Mouse (Mus musculus) limb, embryonic 13.5 days (tissue): ENCODE results near the gene Padi2. TPM values are rescaled to one million over a fixed set of nuclear protein-coding genes. Genes with fewer than 3 reads are reported as not detected.

Experiments
- ATAC-seq: fragments of 200-750 bp; cut with Nextera tagmentation; 2 replicates; pipeline ENCODE4 v1.8.0; 2017; ENCODE audit warnings: low read depth, moderate number of reproducible peaks, moderate TSS enrichment; ENCODE audit not compliant: low FRiP score
- H3K27ac ChIP-seq: fragments of 300-500 bp; sonication (generic); 2 replicates; pipeline ENCODE4 v1.5.1; 2015; ENCODE audit warnings: inconsistent platforms, mild to moderate bottlenecking, moderate library complexity
- H3K27me3 ChIP-seq: fragments of 300-500 bp; sonication (generic); 2 replicates; pipeline ENCODE4 v1.6.1; 2015; ENCODE audit warnings: mild to moderate bottlenecking, inconsistent platforms
- H3K36me3 ChIP-seq: fragments of 300-500 bp; sonication (generic); 2 replicates; pipeline ENCODE4 v1.6.1; 2015; ENCODE audit warnings: inconsistent platforms, mild to moderate bottlenecking, moderate library complexity
- H3K4me1 ChIP-seq: fragments of 300-500 bp; sonication (generic); 2 replicates; pipeline ENCODE4 v1.6.1; 2015; ENCODE audit warnings: inconsistent platforms
- H3K4me2 ChIP-seq: fragments of 300-500 bp; sonication (generic); replicated peaks from 2 replicates; pipeline ENCODE4 v1.6.1; 2015; ENCODE audit warnings: inconsistent platforms, mild to moderate bottlenecking, moderate library complexity
- H3K4me3 ChIP-seq: fragments of 300-500 bp; sonication (generic); 2 replicates; pipeline ENCODE4 v1.5.1; 2015; ENCODE audit warnings: moderate library complexity, mild to moderate bottlenecking, inconsistent platforms
- H3K9ac ChIP-seq: fragments of 300-500 bp; sonication (generic); 2 replicates; pipeline ENCODE4 v1.6.1; 2015; ENCODE audit warnings: mild to moderate bottlenecking, inconsistent platforms
- H3K9me3 ChIP-seq: fragments of 300-500 bp; sonication (generic); 2 replicates; pipeline ENCODE4 v1.6.1; 2016; ENCODE audit warnings: inconsistent platforms
- WGBS: fragments of 180-500 bp; shearing (Covaris S2); methylation state at CpG from one replicate; pipeline ENCODE4 v1.1.7; 2015; 5-methylcytosine and 5-hydroxymethylcytosine counted together
- polyA plus RNA-seq: library from polyadenylated mRNA; unstranded; fragments of >200 nt; fragmentation: Nextera tagmentation; extraction: Ambion mirVana; gene quantifications from 2 replicates; pipeline ENCODE4 v1.2.1, GENCODE M21; 2015

Gene Padi2
- polyA plus RNA-seq, 1 experiment from 2014 or later, result 1.3 TPM

DNA sequence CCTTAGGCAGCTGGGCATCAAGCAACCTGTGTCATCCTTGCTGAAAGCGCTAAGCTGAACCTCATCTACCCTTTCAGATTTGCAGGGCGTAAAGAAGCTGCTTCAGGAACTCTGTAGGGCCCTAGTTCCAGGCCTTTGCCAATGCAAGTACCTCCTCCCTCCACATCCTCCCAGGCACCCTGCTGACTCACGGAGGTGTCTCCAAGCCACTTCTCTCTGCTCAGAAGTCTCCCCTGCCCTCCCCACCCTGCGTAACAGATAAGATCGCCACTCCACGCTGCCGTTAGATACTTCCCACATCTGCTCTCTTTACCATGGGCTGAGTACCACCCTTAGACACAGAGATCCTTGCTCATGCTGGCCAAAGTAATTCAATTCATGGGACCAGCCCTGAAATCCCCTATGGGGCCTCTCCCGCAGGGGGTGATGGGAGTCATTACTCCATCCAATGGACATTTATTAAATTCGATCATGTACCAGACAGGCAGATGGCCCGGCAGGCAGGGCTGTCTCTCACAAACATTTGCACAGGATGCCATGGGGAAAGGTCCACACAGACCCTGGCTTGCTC, 24.8 kb downstream of the Padi2 start:
- WGBS, result 75% methylated on average over 10 of the region's 10 CpGs
- no peak for ATAC-seq

GRCm38 (mm10) chr4:140935643-140936042, 29.5 kb downstream of the Padi2 start:
- H3K27ac ChIP-seq, result no peak overlapping the region
- no peaks in the 10 kb centered on the region; the same call in 1 of the 2 replicates for H3K4me1 ChIP-seq
- H3K36me3 ChIP-seq, result no peaks in the 10 kb centered on the region
- H3K4me2 ChIP-seq, result no peak overlapping the region
- no peak for ATAC-seq
- no peak overlapping the region for H3K4me3 ChIP-seq
- no peak overlapping the region for H3K9ac ChIP-seq
- 53% methylated on average over 9 of the region's 9 CpGs for WGBS
- H3K9me3 ChIP-seq, result peaks cover 10% of the 10 kb centered on the region; the same call in 1 of the 2 replicates
- no peaks in the 10 kb centered on the region for H3K27me3 ChIP-seq

More for the DNA sequence above, 24.8 kb downstream of the Padi2 start:
- Histone ChIP-seq H3K27ac (no peak overlapping the region), H3K36me3 (no peaks in the 10 kb centered on the region), H3K4me2 (no peak overlapping the region), H3K27me3 (no peaks in the 10 kb centered on the region), H3K4me1 (peaks cover 14% of the 10 kb centered on the region), H3K9me3 (no peaks in the 10 kb centered on the region), H3K4me3 (no peak overlapping the region), H3K9ac (no peak overlapping the region; the same call in 1 of the 2 replicates)

GRCm38 (mm10) chr4:140944356-140944755, 38.2 kb downstream of the Padi2 start:
- Histone ChIP-seq H3K9me3 (0 out of 2 replicates have a peak, but pooled peaks cover 2% of the 10 kb centered on the region), H3K9ac (no peak overlapping the region), H3K27me3 (no peaks in the 10 kb centered on the region), H3K27ac (no peak overlapping the region), H3K4me2 (no peak overlapping the region), H3K4me1 (no peaks in the 10 kb centered on the region), H3K36me3 (no peaks in the 10 kb centered on the region), H3K4me3 (no peak overlapping the region)
- no peak for ATAC-seq
- whole genome bisulfite sequencing, result 89% methylated on average over 12 of the region's 12 CpGs

GRCm38 (mm10) chr4:140944961-140945442, 38.9 kb downstream of the Padi2 start:
- Histone ChIP-seq H3K4me1 (no peaks in the 10 kb centered on the region), H3K9me3 (0 out of 2 replicates have a peak, but pooled peaks cover 2% of the 10 kb centered on the region), H3K27ac (no peak overlapping the region), H3K36me3 (no peaks in the 10 kb centered on the region), H3K27me3 (no peaks in the 10 kb centered on the region), H3K4me3 (no peak overlapping the region), H3K4me2 (no peak overlapping the region), H3K9ac (no peak overlapping the region)
- 62% methylated on average over 5 of the region's 5 CpGs for WGBS
- no peak for ATAC-seq

- Histone ChIP-seq H3K4me3 (no peak overlapping the region), H3K4me1 (no peaks in the 10 kb centered on the region), H3K9me3 (0 out of 2 replicates have a peak, but pooled peaks cover 2% of the 10 kb centered on the region), H3K27me3 (no peaks in the 10 kb centered on the region), H3K9ac (no peak overlapping the region), H3K27ac (no peak overlapping the region), H3K36me3 (no peaks in the 10 kb centered on the region), H3K4me2 (no peak overlapping the region)
- 92% methylated on average over 4 of the region's 4 CpGs for WGBS
- no peak for ATAC-seq
Observed at GRCm38 (mm10) chr4:140945571-140945970, 39.4 kb downstream of the Padi2 start.

DNA sequence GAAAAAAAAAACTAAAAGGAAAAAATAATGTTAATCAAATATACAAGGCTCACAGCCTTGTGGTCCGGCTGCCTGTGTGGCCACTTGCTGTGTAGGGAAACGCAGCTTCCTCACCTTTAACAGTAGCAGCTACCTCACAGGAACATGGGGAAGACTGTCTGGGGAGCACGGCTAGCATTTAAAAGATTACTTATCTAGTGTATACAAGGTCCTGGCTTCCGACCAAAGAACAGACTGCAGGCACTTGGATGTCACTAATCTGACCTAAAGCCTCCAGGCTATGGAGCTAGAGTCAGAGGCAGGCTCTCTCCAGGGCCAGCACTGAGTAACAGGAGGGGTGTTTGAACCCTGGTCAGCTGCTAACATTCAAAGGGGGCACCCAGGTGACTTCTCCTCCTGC, 39.9 kb downstream of the Padi2 start:
- Histone ChIP-seq H3K4me3 (no peak overlapping the region), H3K4me2 (no peak overlapping the region), H3K9me3 (0 out of 2 replicates have a peak, but pooled peaks cover 2% of the 10 kb centered on the region), H3K27ac (no peak overlapping the region), H3K4me1 (no peaks in the 10 kb centered on the region), H3K9ac (no peak overlapping the region), H3K27me3 (no peaks in the 10 kb centered on the region), H3K36me3 (no peaks in the 10 kb centered on the region)
- 79% methylated on average over 4 of the region's 4 CpGs for WGBS
- ATAC-seq, result no peak

- H3K9ac ChIP-seq, result no peak overlapping the region
- ATAC-seq, result no peak
- 0 out of 2 replicates have a peak, but pooled peaks cover 2% of the 10 kb centered on the region for H3K9me3 ChIP-seq
- H3K4me2 ChIP-seq, result no peak overlapping the region
- H3K27ac ChIP-seq, result no peak overlapping the region
- WGBS, result 64% methylated on average over 14 of the region's 14 CpGs
- H3K36me3 ChIP-seq, result no peaks in the 10 kb centered on the region
- H3K27me3 ChIP-seq, result no peaks in the 10 kb centered on the region
- H3K4me1 ChIP-seq, result no peaks in the 10 kb centered on the region
- no peak overlapping the region for H3K4me3 ChIP-seq
Observed at GRCm38 (mm10) chr4:140946580-140947205, 40.5 kb downstream of the Padi2 start.

DNA sequence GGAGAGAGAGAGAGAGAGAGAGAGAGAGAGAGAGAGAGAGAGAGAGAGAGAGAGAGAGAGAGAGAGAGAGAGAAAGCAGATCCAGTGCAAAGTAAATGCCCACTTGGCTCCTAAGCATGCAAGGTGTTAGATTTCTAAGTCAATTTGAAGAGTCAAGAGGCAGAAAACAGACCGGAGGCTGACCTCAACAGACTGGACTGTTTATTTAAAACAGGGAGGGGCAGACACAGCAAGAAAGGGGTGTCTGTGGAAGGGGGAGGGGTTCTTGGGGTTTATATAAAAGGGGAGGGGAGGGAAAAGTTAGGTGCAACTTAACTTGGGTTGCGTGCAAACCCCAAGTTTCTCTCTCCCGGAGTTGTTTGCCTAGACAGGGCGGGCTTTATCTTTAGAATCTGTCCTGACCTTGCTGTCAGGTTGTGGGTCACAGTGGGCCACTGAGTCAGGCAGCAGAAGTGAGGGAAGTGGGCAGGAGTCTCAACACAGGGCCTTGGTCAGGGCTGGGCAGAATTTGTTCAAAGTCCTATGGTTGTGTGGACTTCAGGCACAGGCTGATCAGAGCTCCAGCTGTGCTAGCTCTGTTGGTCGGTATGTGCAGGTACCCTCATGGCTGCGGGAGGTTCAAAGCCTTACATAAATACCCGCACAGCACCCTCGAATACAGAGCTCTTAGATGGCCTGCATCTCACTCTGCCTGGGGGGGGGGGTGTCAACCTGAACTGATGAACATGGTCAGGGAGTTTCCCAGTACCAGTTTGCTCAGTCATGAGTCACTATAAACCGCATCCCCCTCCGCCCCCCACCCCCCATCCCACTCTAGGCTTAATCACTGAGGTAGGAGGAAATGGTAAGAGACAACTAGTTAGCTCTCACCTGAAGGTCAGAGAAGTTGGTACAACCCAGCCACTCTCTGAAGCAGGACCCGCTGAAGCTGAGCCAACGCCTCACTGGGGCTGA, 41.6 kb downstream of the Padi2 start:
- Histone ChIP-seq H3K27me3 (no peaks in the 10 kb centered on the region), H3K4me3 (no peak overlapping the region), H3K4me2 (no peak overlapping the region), H3K9ac (no peak overlapping the region), H3K4me1 (no peaks in the 10 kb centered on the region), H3K9me3 (0 out of 2 replicates have a peak, but pooled peaks cover 2% of the 10 kb centered on the region), H3K36me3 (no peaks in the 10 kb centered on the region), H3K27ac (no peak overlapping the region)
- no peak for ATAC-seq
- 80% methylated on average over 12 of the region's 12 CpGs for WGBS

DNA sequence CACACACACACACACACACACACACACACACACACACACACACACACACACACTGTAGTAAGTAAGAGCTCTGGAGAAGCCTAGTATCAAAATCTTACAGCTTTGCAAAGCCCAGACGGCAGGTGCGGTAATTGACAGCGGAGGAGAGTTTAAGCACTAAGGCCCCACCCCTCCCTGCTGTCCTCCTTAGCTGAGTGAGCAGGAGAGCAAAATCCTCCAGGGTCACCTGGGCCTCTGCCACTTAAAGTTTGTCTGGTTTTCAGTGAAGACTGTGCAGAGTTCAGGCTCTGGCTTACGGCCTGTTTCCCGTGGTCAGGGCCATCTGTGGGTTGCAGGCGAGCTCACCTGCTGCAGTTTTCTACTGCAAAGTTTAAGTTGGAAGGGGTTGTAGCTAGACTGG, 42.3 kb downstream of the Padi2 start:
- H3K4me3 ChIP-seq, result no peak overlapping the region
- WGBS, result 71% methylated on average over 6 of the region's 6 CpGs
- H3K9ac ChIP-seq, result no peak overlapping the region
- no peak overlapping the region for H3K27ac ChIP-seq
- no peaks in the 10 kb centered on the region for H3K27me3 ChIP-seq
- no peak overlapping the region for H3K4me2 ChIP-seq
- ATAC-seq, result no peak
- H3K36me3 ChIP-seq, result no peaks in the 10 kb centered on the region
- H3K4me1 ChIP-seq, result no peaks in the 10 kb centered on the region
- H3K9me3 ChIP-seq, result 0 out of 2 replicates have a peak, but pooled peaks cover 2% of the 10 kb centered on the region

GRCm38 (mm10) chr4:140949052-140949451, 42.9 kb downstream of the Padi2 start:
- Histone ChIP-seq H3K9me3 (0 out of 2 replicates have a peak, but pooled peaks cover 2% of the 10 kb centered on the region), H3K4me3 (no peak overlapping the region), H3K27me3 (no peaks in the 10 kb centered on the region), H3K4me1 (no peaks in the 10 kb centered on the region), H3K4me2 (no peak overlapping the region), H3K36me3 (no peaks in the 10 kb centered on the region), H3K9ac (no peak overlapping the region), H3K27ac (no peak overlapping the region)
- ATAC-seq, result no peak
- 84% methylated on average over 8 of the region's 8 CpGs for WGBS

GRCm38 (mm10) chr4:140949616-140950015, 43.5 kb downstream of the Padi2 start:
- H3K27ac ChIP-seq, result no peak overlapping the region
- H3K4me3 ChIP-seq, result no peak overlapping the region
- no peaks in the 10 kb centered on the region for H3K36me3 ChIP-seq
- no peak overlapping the region for H3K9ac ChIP-seq
- H3K4me1 ChIP-seq, result no peaks in the 10 kb centered on the region
- H3K9me3 ChIP-seq, result 0 out of 2 replicates have a peak, but pooled peaks cover under 1% of the 10 kb centered on the region
- ATAC-seq, result no peak
- H3K27me3 ChIP-seq, result no peaks in the 10 kb centered on the region
- WGBS, result 84% methylated on average over 16 of the region's 16 CpGs
- no peak overlapping the region for H3K4me2 ChIP-seq

DNA sequence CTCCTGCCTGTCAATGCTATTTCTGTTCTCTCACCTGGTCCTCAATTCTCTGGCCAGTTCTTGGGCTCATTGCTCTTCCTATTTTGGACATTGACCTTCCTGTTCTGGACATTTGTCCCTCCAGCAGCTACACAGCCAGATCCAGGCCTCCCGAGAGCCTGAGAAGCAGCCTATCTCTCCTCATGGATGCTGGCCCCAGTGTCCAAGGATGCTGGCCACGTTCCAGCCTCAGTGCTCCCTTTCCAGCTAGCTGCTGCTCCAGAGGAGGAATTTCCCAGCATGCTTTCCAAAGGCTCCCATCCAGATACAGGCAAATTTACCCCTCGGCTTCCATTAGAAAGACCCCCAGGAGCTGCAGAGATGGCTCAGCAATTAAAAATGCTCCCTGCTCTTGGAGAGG, 44.4 kb downstream of the Padi2 start:
- H3K4me3 ChIP-seq, result no peak overlapping the region

More for the DNA sequence above, 44.4 kb downstream of the Padi2 start:
- Histone ChIP-seq H3K27me3 (no peaks in the 10 kb centered on the region; the same call in 1 of the 2 replicates), H3K4me2 (no peak overlapping the region), H3K27ac (no peak overlapping the region), H3K9ac (peak overlapping the region; percentile 35; the same call in 1 of the 2 replicates), H3K9me3 (no peaks in the 10 kb centered on the region), H3K36me3 (no peaks in the 10 kb centered on the region), H3K4me1 (no peaks in the 10 kb centered on the region)
- 84% methylated on average over 3 of the region's 3 CpGs for WGBS
- no peak for ATAC-seq
